ENCODE assay signal across 10 mouse cellular contexts in genomic region chr2:68744599-68744998, GRCm38 (mm10).
A peak's percentile ranks its signal among the peaks of the same experiment; 100 is the strongest.
DNase-seq lines count a peak whose midpoint lies in the region; ATAC-seq and TF ChIP-seq lines count a peak whose summit lies in the region.
"Had no signal": no experiment of that assay in that cellular context is flagged by ENCODE, and none has a peak within 500 bp of the region (broad histone marks: within the 10 kb centered on the region; RNA-seq: fewer than 3 reads in every experiment).

No protein-coding gene starts in this region.

- no peaks in the 10 kb centered on the region for H3K4me1 ChIP-seq in heart, postnatal 0 days (ENCODE audit: control insufficient read depth, insufficient read depth)
- H3K4me1 ChIP-seq in heart, embryonic 11.5 days (ENCODE audit: control insufficient read depth, insufficient read depth, low read length): no peaks in the 10 kb centered on the region
- H3K4me1 ChIP-seq in thymus, adult 2 months (replicated peaks; ENCODE audit: control insufficient read depth, insufficient read depth, low read length): no peaks in the 10 kb centered on the region
- H3K4me1 ChIP-seq in embryonic facial prominence, embryonic 14.5 days (ENCODE audit: control insufficient read depth, insufficient read depth, low read length): no peaks in the 10 kb centered on the region
- H3K4me1 ChIP-seq: liver, embryonic 15.5 days had no signal

- H3K4me2 ChIP-seq in heart, postnatal 0 days (ENCODE audit: low read depth, low read length): no peak overlapping the region
- no peak overlapping the region for H3K4me2 ChIP-seq in heart, embryonic 11.5 days
- H3K4me2 ChIP-seq in embryonic facial prominence, embryonic 14.5 days (ENCODE audit: low read depth, low read length): no peak overlapping the region
- H3K4me2 ChIP-seq: liver, embryonic 15.5 days had no signal

- H3K4me3 ChIP-seq in heart, postnatal 0 days (ENCODE audit: low read depth, low read length): no peak overlapping the region
- no peak overlapping the region for H3K4me3 ChIP-seq in heart, embryonic 11.5 days (ENCODE audit: low read depth, low read length)
- H3K4me3 ChIP-seq in thymus, adult 2 months (ENCODE audit: control insufficient read depth, insufficient read depth, low read length): no peak overlapping the region
- H3K4me3 ChIP-seq in embryonic facial prominence, embryonic 14.5 days (ENCODE audit: low read depth, low read length): no peak overlapping the region
- H3K4me3 ChIP-seq: liver, embryonic 15.5 days had no signal

- H3K9me3 ChIP-seq in heart, postnatal 0 days (replicated peaks; ENCODE audit: control insufficient read depth, low read length): no peaks in the 10 kb centered on the region
- H3K9me3 ChIP-seq in heart, embryonic 11.5 days (replicated peaks; ENCODE audit: control insufficient read depth, low read length): no peaks in the 10 kb centered on the region
- H3K9me3 ChIP-seq in embryonic facial prominence, embryonic 14.5 days (ENCODE audit: control insufficient read depth, low read length): no peaks in the 10 kb centered on the region
- H3K9me3 ChIP-seq: liver, embryonic 15.5 days had no signal

- WGBS in heart, postnatal 0 days: 79% methylated on average over 4 of the region's 4 CpGs
- WGBS in heart, embryonic 11.5 days (ENCODE audit: insufficient replicate concordance): 82% methylated on average over 4 of the region's 4 CpGs
- 88% methylated on average over 4 of the region's 4 CpGs for WGBS in thymus, adult 2 months
- 85% methylated on average over 4 of the region's 4 CpGs for WGBS in embryonic facial prominence, embryonic 14.5 days

- no peak for TF ChIP-seq EP300 in heart, postnatal 0 days (IDR thresholded peaks at IDR 0.05; ENCODE audit: low read depth)

- no peak for ATAC-seq in heart, postnatal 0 days (ENCODE audit: insufficient read depth, low read depth)
- no peak for ATAC-seq in heart, embryonic 11.5 days (replicated peaks; ENCODE audit: insufficient number of reproducible peaks, low FRiP score, low TSS enrichment)
- no peak for ATAC-seq in embryonic facial prominence, embryonic 14.5 days (ENCODE audit: low read depth)
- ATAC-seq: inflammation-experienced regulatory T-cells, adult 6 months had no signal

- intact Hi-C loops in left cerebral cortex, postnatal 25 days (cut with DNase I): no loop called here
- intact Hi-C loops in gastrocnemius, postnatal 36 days (cut with DNase I): no loop called here

- no peak overlapping the region for H3K27ac ChIP-seq in heart, postnatal 0 days (ENCODE audit: low read depth)
- H3K27ac ChIP-seq in heart, embryonic 11.5 days (ENCODE audit: low read depth, low read length): no peak overlapping the region
- H3K27ac ChIP-seq in thymus, adult 2 months (ENCODE audit: control insufficient read depth, insufficient read depth, low read length): no peak overlapping the region
- no peak overlapping the region for H3K27ac ChIP-seq in embryonic facial prominence, embryonic 14.5 days (replicated peaks; ENCODE audit: low read depth, low read length)
- H3K27ac ChIP-seq: liver, embryonic 15.5 days had no signal

- peak; percentile 14 for DNase-seq in heart, postnatal 0 days (ENCODE audit: low spot score)
- peak; percentile 10 for DNase-seq in thymus, postnatal 14 days
- DNase-seq in thymus, adult 2 months: no peak
- peak; percentile 19 for DNase-seq in embryonic facial prominence, embryonic 14.5 days (ENCODE audit: low spot score)
- DNase-seq in spleen, postnatal 36 days (ENCODE audit: low spot score in 2 of 2): no peak
- no peak for DNase-seq in left cerebral cortex, postnatal 25 days (ENCODE audit: low spot score in 2 of 2)
- no peak for DNase-seq in gastrocnemius, postnatal 36 days

- H3K9ac ChIP-seq in heart, postnatal 0 days (replicated peaks; ENCODE audit: low read depth, low read length): no peak overlapping the region
- no peak overlapping the region for H3K9ac ChIP-seq in heart, embryonic 11.5 days (ENCODE audit: low read depth, low read length)
- H3K9ac ChIP-seq in embryonic facial prominence, embryonic 14.5 days (ENCODE audit: low read depth, low read length): no peak overlapping the region
- H3K9ac ChIP-seq: liver, embryonic 15.5 days had no signal

- no peaks in the 10 kb centered on the region for H3K27me3 ChIP-seq in heart, postnatal 0 days (ENCODE audit: control insufficient read depth, insufficient read depth, low read length)
- no peaks in the 10 kb centered on the region for H3K27me3 ChIP-seq in heart, embryonic 11.5 days (ENCODE audit: control insufficient read depth, insufficient read depth, low read length)
- H3K27me3 ChIP-seq in thymus, adult 2 months (ENCODE audit: control insufficient read depth, insufficient read depth, low read length): no peaks in the 10 kb centered on the region
- no peaks in the 10 kb centered on the region for H3K27me3 ChIP-seq in embryonic facial prominence, embryonic 14.5 days (replicated peaks; ENCODE audit: control insufficient read depth, insufficient read depth, low read length)
- H3K27me3 ChIP-seq: liver, embryonic 15.5 days had no signal

- TF ChIP-seq POLR2A in thymus, adult 2 months (IDR thresholded peaks at IDR 0.05; ENCODE audit: control insufficient read depth, extremely low read depth, insufficient read depth, low read length, poor library complexity): no peak

- H3K36me3 ChIP-seq in heart, postnatal 0 days (replicated peaks; ENCODE audit: control insufficient read depth, insufficient read depth, low read length): no peaks in the 10 kb centered on the region
- H3K36me3 ChIP-seq in heart, embryonic 11.5 days (ENCODE audit: control insufficient read depth, insufficient read depth, low read length): no peaks in the 10 kb centered on the region
- H3K36me3 ChIP-seq in thymus, adult 2 months (ENCODE audit: control insufficient read depth, insufficient read depth, low read length): no peaks in the 10 kb centered on the region
- no peaks in the 10 kb centered on the region for H3K36me3 ChIP-seq in embryonic facial prominence, embryonic 14.5 days (ENCODE audit: control insufficient read depth, insufficient read depth, low read length)
- H3K36me3 ChIP-seq: liver, embryonic 15.5 days had no signal

- peak; percentile 52 for TF ChIP-seq CTCF in heart, postnatal 0 days (IDR thresholded peaks at IDR 0.05; ENCODE audit: low read depth)
- no peak for TF ChIP-seq CTCF in thymus, adult 2 months (IDR thresholded peaks at IDR 0.05; ENCODE audit: borderline replicate concordance, control insufficient read depth, extremely low read depth, insufficient read depth, low read length, poor library complexity)

Comparison
In these comparisons a context has a peak if more than half of its experiments do, and no peak if none do; other contexts are left out.
1. DNase-seq: peak in heart, postnatal 0 days (single experiment), thymus, postnatal 14 days (single experiment) and embryonic facial prominence, embryonic 14.5 days (single experiment); none in thymus, adult 2 months (single experiment), spleen, postnatal 36 days (0 of 2), left cerebral cortex, postnatal 25 days (0 of 2) and gastrocnemius, postnatal 36 days (0 of 2).